Mouse (Mus musculus): ENCODE measurements around the gene Rbm43. TPM values are rescaled to one million over a fixed set of nuclear protein-coding genes. Genes with fewer than 3 reads are reported as not detected.

The Rbm43 gene
- polyA plus RNA-seq (2021), result 30.5 TPM

GRCm38 (mm10) chr2:51934574-51935334 is at the start of gene Rbm43:
Gene Rbm43 (minus strand): TSS chr2:51935163.
- in situ Hi-C loops (cut with MboI; ENCODE audit: low pct_unique_long_range_greater_than_20kb), result loop anchor here (10.0 kb wide), 1 partner anchor 140 kb away; the partner anchor contains the start of gene Rif1
- ChIA-PET POLR2A (interaction anchor here (0.6 to 1.1 kb wide), 3 partner anchors 16 to 1448 kb away, joined by 3 to 5 read pairs (median 3); no protein-coding TSS in a partner anchor), CTCF (interaction anchor here (0.9 to 1.6 kb wide), 2 partner anchors 38 to 473 kb away, joined by 3 read pairs; partner anchors contain the start of gene Nmi)
- H3K27me3 ChIP-seq, result no peaks in the 10 kb centered on the region
- DNase-seq (ENCODE audit: low read depth, low spot score), result no peak
- ATAC-seq, result peak; percentile 78
- TF ChIP-seq CTCF (IDR thresholded peaks at IDR 0.05), result peak; percentile 65

- CTCF ChIA-PET, result no interaction called here
- DNase-seq (ENCODE audit: low read depth, low spot score), result no peak
These were observed 47.3 kb upstream of the Rbm43 start for GRCm38 (mm10) chr2:51982288-51982687.

GRCm38 (mm10) chr2:51981630-51982029 is 46.7 kb upstream of the Rbm43 start:
- ChIA-PET CTCF (no interaction called here), POLR2A (no interaction called here)
- no peaks in the 10 kb centered on the region for H3K27me3 ChIP-seq
- DNase-seq (ENCODE audit: low read depth, low spot score), result no peak
- in situ Hi-C loops (cut with MboI; ENCODE audit: low pct_unique_long_range_greater_than_20kb), result loop anchor here (25.0 kb wide), 1 partner anchor 631 kb away; no protein-coding TSS in a partner anchor
- TF ChIP-seq CTCF (IDR thresholded peaks at IDR 0.05), result no peak
- no peak for ATAC-seq

More at GRCm38 (mm10) chr2:51982288-51982687, 47.3 kb upstream of the Rbm43 start:
- no peak for TF ChIP-seq CTCF (IDR thresholded peaks at IDR 0.05)
- POLR2A ChIA-PET, result no interaction called here
- in situ Hi-C loops (cut with MboI; ENCODE audit: low pct_unique_long_range_greater_than_20kb), result loop anchor here (25.0 kb wide), 1 partner anchor 630 kb away; no protein-coding TSS in a partner anchor
- ATAC-seq, result no peak
- H3K27me3 ChIP-seq, result no peaks in the 10 kb centered on the region

GRCm38 (mm10) chr2:51973410-51973968 is 38.5 kb upstream of the Rbm43 start, which contains the start of gene Nmi:
Gene Nmi (minus strand): TSS chr2:51973494.
- TF ChIP-seq CTCF (IDR thresholded peaks at IDR 0.05), result no peak
- H3K27me3 ChIP-seq, result no peaks in the 10 kb centered on the region
- ATAC-seq, result peak; percentile 54
- DNase-seq (ENCODE audit: low read depth, low spot score), result no peak
- ChIA-PET POLR2A (interaction anchor here (0.6 kb wide), 1 partner anchor 125 kb away, joined by 5 read pairs; no protein-coding TSS in a partner anchor), CTCF (interaction anchor here (0.9 to 1.9 kb wide), 2 partner anchors 10 to 38 kb away, joined by 3 to 8 read pairs; no protein-coding TSS in a partner anchor)
- in situ Hi-C loops (cut with MboI; ENCODE audit: low pct_unique_long_range_greater_than_20kb), result loop anchor here (10.0 kb wide), 1 partner anchor 101 kb away; the partner anchor contains the start of gene Rif1

- in situ Hi-C loops (cut with MboI; ENCODE audit: low pct_unique_long_range_greater_than_20kb), result loop anchor here (10.0 kb wide), 1 partner anchor 102 kb away; the partner anchor contains the start of gene Rif1
- H3K27me3 ChIP-seq, result no peaks in the 10 kb centered on the region
- DNase-seq (ENCODE audit: low read depth, low spot score) (no peak), ATAC-seq (peak; percentile 74)
- TF ChIP-seq CTCF (IDR thresholded peaks at IDR 0.05), result no peak
- CTCF ChIA-PET, result interaction anchor here (0.9 to 1.9 kb wide), 2 partner anchors 11 to 37 kb away, joined by 3 to 8 read pairs; no protein-coding TSS in a partner anchor
- POLR2A ChIA-PET, result interaction anchor here (0.6 kb wide), 2 partner anchors 16 to 126 kb away, joined by 3 to 5 read pairs; no protein-coding TSS in a partner anchor
These were observed 37.9 kb upstream of the Rbm43 start for GRCm38 (mm10) chr2:51972641-51973409.

GRCm38 (mm10) chr2:51972142-51972541 is 37.2 kb upstream of the Rbm43 start:
- no peak for DNase-seq (ENCODE audit: low read depth, low spot score)
- TF ChIP-seq CTCF (IDR thresholded peaks at IDR 0.05), result no peak
- in situ Hi-C loops (cut with MboI; ENCODE audit: low pct_unique_long_range_greater_than_20kb), result loop anchor here (10.0 kb wide), 1 partner anchor 103 kb away; the partner anchor contains the start of gene Rif1
- peak; percentile 42 for ATAC-seq
- CTCF ChIA-PET, result interaction anchor here (1.9 kb wide), 1 partner anchor 12 kb away, joined by 8 read pairs; no protein-coding TSS in a partner anchor
- POLR2A ChIA-PET, result interaction anchor here (0.6 kb wide), 1 partner anchor 17 kb away, joined by 3 read pairs; no protein-coding TSS in a partner anchor
- no peaks in the 10 kb centered on the region for H3K27me3 ChIP-seq

- no peak for DNase-seq (ENCODE audit: low read depth, low spot score)
- ATAC-seq, result no peak
- ChIA-PET CTCF (no interaction called here), POLR2A (interaction anchor here (0.6 kb wide), 1 partner anchor 718 kb away, joined by 3 read pairs; no protein-coding TSS in a partner anchor)
- in situ Hi-C loops (cut with MboI; ENCODE audit: low pct_unique_long_range_greater_than_20kb), result loop anchor here (10.0 kb wide), 1 partner anchor 104 kb away; the partner anchor contains the start of gene Rif1
- H3K27me3 ChIP-seq, result no peaks in the 10 kb centered on the region
- TF ChIP-seq CTCF (IDR thresholded peaks at IDR 0.05), result no peak
These were observed 35.9 kb upstream of the Rbm43 start for GRCm38 (mm10) chr2:51970897-51971296.

GRCm38 (mm10) chr2:51967288-51967687 is 32.3 kb upstream of the Rbm43 start:
- ChIA-PET POLR2A (no interaction called here), CTCF (no interaction called here)
- no peak for DNase-seq (ENCODE audit: low read depth, low spot score)
- in situ Hi-C loops (cut with MboI; ENCODE audit: low pct_unique_long_range_greater_than_20kb), result no loop called here
- ATAC-seq, result no peak
- H3K27me3 ChIP-seq, result no peaks in the 10 kb centered on the region
- no peak for TF ChIP-seq CTCF (IDR thresholded peaks at IDR 0.05)

GRCm38 (mm10) chr2:51953648-51954204 is 18.8 kb upstream of the Rbm43 start:
- in situ Hi-C loops (cut with MboI; ENCODE audit: low pct_unique_long_range_greater_than_20kb), result no loop called here
- ATAC-seq (no peak), DNase-seq (ENCODE audit: low read depth, low spot score) (no peak)
- POLR2A ChIA-PET, result no interaction called here
- no peak for TF ChIP-seq CTCF (IDR thresholded peaks at IDR 0.05)
- no peaks in the 10 kb centered on the region for H3K27me3 ChIP-seq
- CTCF ChIA-PET, result no interaction called here

Data from Patski (cell line).